Mouse (Mus musculus): ENCODE measurements around the gene Zdhhc5.

Gene Zdhhc5

GRCm38 (mm10) chr2:84640833-84641232 is 74.1 kb downstream of the Zdhhc5 start:
- no peak for DNase-seq

GRCm38 (mm10) chr2:84638428-84639220 is 76.4 kb downstream of the Zdhhc5 start:
- DNase-seq: no peak
